In genomic region chr2:90744285-90745052, GRCm38 (mm10) we compare ENCODE assay signal across 8 mouse cellular contexts. TPM values are rescaled to one million over a fixed set of nuclear protein-coding genes. Genes with fewer than 3 reads are reported as not detected.
DNase-seq lines count a peak whose midpoint lies in the region; ATAC-seq lines count a peak whose summit lies in the region.

No protein-coding gene starts in this region.

- peak overlapping the region; percentile 50 for H3K4me2 ChIP-seq in forebrain, embryonic 15.5 days (replicated peaks)
- H3K4me2 ChIP-seq in midbrain, embryonic 11.5 days, result peak overlapping the region; percentile 55

- intact Hi-C loops in heart, postnatal 25 days (cut with DNase I), result loop anchor here (10.0 kb wide), 1 partner anchor 320 kb away; no protein-coding TSS in a partner anchor

- H3K27me3 ChIP-seq in forebrain, embryonic 15.5 days, result no peaks in the 10 kb centered on the region
- no peaks in the 10 kb centered on the region for H3K27me3 ChIP-seq in midbrain, embryonic 11.5 days (ENCODE audit: control insufficient read depth, insufficient read depth, low read length)

- WGBS in forebrain, embryonic 15.5 days, result 70% methylated on average over 12 of the region's 12 CpGs
- 62% methylated on average over 12 of the region's 12 CpGs for WGBS in midbrain, embryonic 11.5 days

- peaks cover 34% of the 10 kb centered on the region for H3K4me1 ChIP-seq in forebrain, embryonic 15.5 days
- H3K4me1 ChIP-seq in midbrain, embryonic 11.5 days (ENCODE audit: control insufficient read depth, insufficient read depth, low read length), result peaks cover 9% of the 10 kb centered on the region; the same call in 1 of the 2 replicates

- peak overlapping the region; percentile 38 for H3K9ac ChIP-seq in forebrain, embryonic 15.5 days (replicated peaks)
- peak overlapping the region; percentile 74 for H3K9ac ChIP-seq in midbrain, embryonic 11.5 days (ENCODE audit: low read length)

- peak; percentile 5; the same call in 1 of the 2 replicates for ATAC-seq in forebrain, embryonic 15.5 days (replicated peaks)
- peak; percentile 1; the same call in 1 of the 2 replicates for ATAC-seq in midbrain, embryonic 11.5 days (ENCODE audit: low FRiP score)

- no peaks in the 10 kb centered on the region for H3K9me3 ChIP-seq in forebrain, embryonic 15.5 days
- H3K9me3 ChIP-seq in midbrain, embryonic 11.5 days (ENCODE audit: control insufficient read depth, low read length), result no peaks in the 10 kb centered on the region

- peaks cover 13% of the 10 kb centered on the region for H3K36me3 ChIP-seq in forebrain, embryonic 15.5 days
- H3K36me3 ChIP-seq in midbrain, embryonic 11.5 days (ENCODE audit: control insufficient read depth, insufficient read depth, low read length), result no peaks in the 10 kb centered on the region

- peak overlapping the region; percentile 98 for H3K27ac ChIP-seq in forebrain, embryonic 15.5 days (replicated peaks)
- H3K27ac ChIP-seq in midbrain, embryonic 11.5 days (ENCODE audit: low read depth, low read length), result peak overlapping the region; percentile 84

- peak overlapping the region; percentile 83 for H3K4me3 ChIP-seq in forebrain, embryonic 15.5 days
- H3K4me3 ChIP-seq in midbrain, embryonic 11.5 days (ENCODE audit: low read depth, low read length), result peak overlapping the region; percentile 97

- peak; percentile 90 for DNase-seq in heart, adult 11 months
- DNase-seq in heart, postnatal 25 days (ENCODE audit: low spot score), result no peak
- DNase-seq in ZHBTc4 (ENCODE audit: low read depth, low spot score), result peak; percentile 36
- peak; percentile 11 to 19 for DNase-seq in kidney, adult 8-10 months
- DNase-seq in midbrain, embryonic 11.5 days (ENCODE audit: low spot score, missing footprints), result no peak
- no peak for DNase-seq in retina, embryonic 14.5 days (ENCODE audit: low spot score)
- no peak for DNase-seq in urinary bladder, postnatal 14 days (ENCODE audit: low spot score)

RNA-seq across cellular contexts. Expression of gene Fnbp4, which starts 0.7 kb away (rescaled TPM):
- total RNA-seq in heart, postnatal 25 days (2021), result 10 to 100 TPM; 13.4 to 15.4 TPM
- polyA plus RNA-seq in forebrain, embryonic 15.5 days (2015; fragmentation: Nextera tagmentation; extraction: Ambion mirVana), result 117 and 122 TPM in 2 replicates
- 102 and 117 TPM in 2 replicates for polyA plus RNA-seq in midbrain, embryonic 11.5 days (2014; fragmentation: Nextera tagmentation; extraction: Ambion mirVana)

RNA-seq across cellular contexts. Expression of gene Agbl2, which starts 38.1 kb away (rescaled TPM):
- 1 to 10 TPM; 1.1 to 1.2 TPM for total RNA-seq in heart, postnatal 25 days (2021)
- 0.38 and 0.97 TPM in 2 replicates for polyA plus RNA-seq in forebrain, embryonic 15.5 days (2015; fragmentation: Nextera tagmentation; extraction: Ambion mirVana)
- 0.50 and 0.85 TPM in 2 replicates for polyA plus RNA-seq in midbrain, embryonic 11.5 days (2014; fragmentation: Nextera tagmentation; extraction: Ambion mirVana)

Comparison
In these comparisons a context has a peak if more than half of its experiments do, and no peak if none do; other contexts are left out.
1. DNase-seq: peak in heart, adult 11 months (single experiment), ZHBTc4 (single experiment) and kidney, adult 8-10 months (2 of 2); none in heart, postnatal 25 days (single experiment), midbrain, embryonic 11.5 days (single experiment), retina, embryonic 14.5 days (single experiment) and urinary bladder, postnatal 14 days (single experiment).